Mouse (Mus musculus): ENCODE data around the gene Jade1. TPM values are rescaled to one million over a fixed set of nuclear protein-coding genes. Genes with fewer than 3 reads are reported as not detected.

Jade1 gene
- polyA plus RNA-seq, 1 experiment from 2014 or later: 13.5 TPM

GRCm38 (mm10) chr3:41580401-41581323, 25.1 kb downstream of the Jade1 start:
- no peak for ATAC-seq (ENCODE audit: insufficient number of reproducible peaks, low FRiP score, low TSS enrichment, low read depth)
- WGBS: 49% methylated on average over 14 of the region's 14 CpGs
- no peak overlapping the region for H3K9ac ChIP-seq

GRCm38 (mm10) chr3:41581436-41581835, 25.9 kb downstream of the Jade1 start:
- WGBS: 51% methylated on average over 8 of the region's 8 CpGs
- no peaks in the 10 kb centered on the region for H3K9me3 ChIP-seq (replicated peaks)

More at GRCm38 (mm10) chr3:41580401-41581323, 25.1 kb downstream of the Jade1 start:
- Histone ChIP-seq H3K36me3 (no peaks in the 10 kb centered on the region), H3K27me3 (no peaks in the 10 kb centered on the region), H3K27ac (replicated peaks) (no peak overlapping the region), H3K4me3 (replicated peaks) (no peak overlapping the region), H3K4me1 (peaks cover 14% of the 10 kb centered on the region; the same call in 1 of the 2 replicates), H3K9me3 (replicated peaks) (no peaks in the 10 kb centered on the region), H3K4me2 (replicated peaks) (no peak overlapping the region)

DNA sequence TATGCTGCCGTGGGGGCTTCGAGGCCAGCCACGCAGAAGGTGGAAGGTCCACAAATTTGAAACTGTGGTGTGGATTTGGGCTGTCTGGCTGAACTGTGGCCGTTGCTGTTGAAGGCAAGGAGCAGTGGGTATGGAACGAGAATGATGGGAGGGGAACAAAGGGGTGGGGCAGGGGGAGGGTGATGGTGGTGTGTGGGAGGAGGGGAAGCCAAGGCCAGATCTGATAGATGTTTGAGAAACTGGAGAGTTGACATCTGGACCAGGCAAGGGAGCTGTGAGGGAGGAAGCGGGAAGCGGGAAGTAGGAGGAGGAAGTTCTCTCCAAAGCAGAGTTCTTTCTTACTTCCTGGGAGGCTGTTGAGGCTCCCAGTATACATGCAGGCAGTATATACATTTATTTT, 26.7 kb downstream of the Jade1 start:
- Histone ChIP-seq H3K27me3 (no peaks in the 10 kb centered on the region), H3K9ac (no peak overlapping the region), H3K4me2 (replicated peaks) (no peak overlapping the region), H3K36me3 (no peaks in the 10 kb centered on the region), H3K9me3 (replicated peaks) (no peaks in the 10 kb centered on the region), H3K4me3 (replicated peaks) (no peak overlapping the region), H3K27ac (replicated peaks) (no peak overlapping the region), H3K4me1 (peaks cover 20% of the 10 kb centered on the region)
- ATAC-seq (ENCODE audit: insufficient number of reproducible peaks, low FRiP score, low TSS enrichment, low read depth): no peak
- WGBS: 76% methylated on average over 7 of the region's 7 CpGs

More at GRCm38 (mm10) chr3:41581436-41581835, 25.9 kb downstream of the Jade1 start:
- H3K27me3 ChIP-seq: no peaks in the 10 kb centered on the region
- ATAC-seq (ENCODE audit: insufficient number of reproducible peaks, low FRiP score, low TSS enrichment, low read depth): no peak
- H3K27ac ChIP-seq (replicated peaks): no peak overlapping the region
- H3K9ac ChIP-seq: no peak overlapping the region
- H3K36me3 ChIP-seq: no peaks in the 10 kb centered on the region
- H3K4me1 ChIP-seq: 0 out of 2 replicates have a peak, but pooled peaks cover 14% of the 10 kb centered on the region
- H3K4me3 ChIP-seq (replicated peaks): no peak overlapping the region
- H3K4me2 ChIP-seq (replicated peaks): no peak overlapping the region

DNA sequence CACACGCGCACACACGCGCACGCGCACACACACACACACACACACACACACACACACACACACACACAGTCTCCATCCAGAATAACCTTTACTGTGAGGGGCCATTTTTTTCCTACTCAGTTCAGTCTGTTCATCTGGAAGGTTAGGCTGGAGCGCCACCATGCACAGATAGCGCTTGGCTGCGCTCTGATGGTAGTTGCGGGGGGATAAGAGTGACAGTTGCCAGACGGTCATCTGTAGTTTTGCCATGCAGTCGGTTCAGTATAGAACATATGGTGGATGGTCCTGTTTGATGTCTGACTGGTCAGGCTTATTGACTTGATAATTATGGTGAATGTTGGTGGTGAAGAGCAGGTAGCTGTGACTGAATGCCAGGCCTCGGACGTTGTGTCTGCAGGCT, 27.6 kb downstream of the Jade1 start:
- H3K27ac ChIP-seq (replicated peaks): no peak overlapping the region
- no peak overlapping the region for H3K9ac ChIP-seq
- H3K4me1 ChIP-seq: peaks cover 28% of the 10 kb centered on the region
- 92% methylated on average over 14 of the region's 14 CpGs for WGBS
- ATAC-seq (ENCODE audit: insufficient number of reproducible peaks, low FRiP score, low TSS enrichment, low read depth): no peak
- no peaks in the 10 kb centered on the region for H3K27me3 ChIP-seq
- H3K4me2 ChIP-seq (replicated peaks): no peak overlapping the region
- no peaks in the 10 kb centered on the region for H3K9me3 ChIP-seq (replicated peaks)
- no peak overlapping the region for H3K4me3 ChIP-seq (replicated peaks)
- no peaks in the 10 kb centered on the region for H3K36me3 ChIP-seq

DNA sequence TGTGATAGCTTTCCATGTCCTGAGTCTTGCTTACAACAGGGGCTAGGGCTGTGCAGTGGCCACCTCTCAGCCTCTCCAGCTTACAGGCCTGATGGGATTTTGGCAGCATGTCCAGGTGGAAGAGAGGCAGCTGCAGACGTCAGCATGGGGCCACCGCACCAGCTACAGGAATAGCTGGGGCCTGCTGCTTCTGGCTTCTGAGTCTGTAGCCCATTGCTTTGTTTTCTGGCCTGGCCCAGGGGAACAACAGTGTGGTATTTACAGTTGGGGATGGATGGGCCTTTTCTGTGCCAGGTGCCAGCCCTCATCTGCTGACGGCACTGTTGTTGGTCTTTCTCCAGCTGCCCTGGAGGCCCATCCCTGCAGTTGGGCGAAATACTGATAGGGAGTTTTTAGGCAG, 28.1 kb downstream of the Jade1 start:
- no peaks in the 10 kb centered on the region for H3K27me3 ChIP-seq
- WGBS: 58% methylated on average over 4 of the region's 4 CpGs
- no peak for ATAC-seq (ENCODE audit: insufficient number of reproducible peaks, low FRiP score, low TSS enrichment, low read depth)

GRCm38 (mm10) chr3:41585548-41585947, 30.0 kb downstream of the Jade1 start:
- Histone ChIP-seq H3K36me3 (no peaks in the 10 kb centered on the region), H3K9ac (no peak overlapping the region), H3K4me1 (peaks cover 45% of the 10 kb centered on the region), H3K4me2 (replicated peaks) (no peak overlapping the region), H3K27me3 (no peaks in the 10 kb centered on the region), H3K9me3 (replicated peaks) (no peaks in the 10 kb centered on the region), H3K4me3 (replicated peaks) (no peak overlapping the region), H3K27ac (replicated peaks) (no peak overlapping the region)
- no peak for ATAC-seq (ENCODE audit: insufficient number of reproducible peaks, low FRiP score, low TSS enrichment, low read depth)
- 87% methylated on average over 5 of the region's 5 CpGs for WGBS

More for the DNA sequence above, 28.1 kb downstream of the Jade1 start:
- no peak overlapping the region for H3K27ac ChIP-seq (replicated peaks)
- no peaks in the 10 kb centered on the region for H3K9me3 ChIP-seq (replicated peaks)
- no peaks in the 10 kb centered on the region for H3K36me3 ChIP-seq
- H3K9ac ChIP-seq: no peak overlapping the region
- peaks cover 33% of the 10 kb centered on the region for H3K4me1 ChIP-seq
- no peak overlapping the region for H3K4me2 ChIP-seq (replicated peaks)
- H3K4me3 ChIP-seq (replicated peaks): no peak overlapping the region

DNA sequence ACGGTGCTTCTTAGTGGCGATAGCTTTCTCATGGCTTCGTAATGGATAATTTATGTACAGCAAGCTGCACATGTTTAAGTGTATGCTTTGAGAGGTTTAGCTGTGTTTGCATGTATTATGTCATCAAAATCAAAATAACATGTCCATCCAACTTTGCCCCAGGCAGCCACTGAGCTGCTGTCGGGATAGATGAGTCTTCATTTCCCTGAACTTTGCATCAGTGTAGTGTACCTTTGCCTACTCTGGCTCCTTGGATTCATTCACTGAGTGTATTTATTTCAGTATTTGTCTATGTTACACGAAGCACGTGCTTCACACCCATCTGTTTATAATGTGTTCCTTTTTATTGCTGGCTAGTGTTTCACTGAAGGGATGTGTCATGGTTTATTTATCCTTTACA, 30.8 kb downstream of the Jade1 start:
- Histone ChIP-seq H3K4me1 (peaks cover 42% of the 10 kb centered on the region), H3K36me3 (no peaks in the 10 kb centered on the region), H3K27ac (replicated peaks) (no peak overlapping the region), H3K4me3 (replicated peaks) (no peak overlapping the region), H3K9ac (no peak overlapping the region), H3K4me2 (replicated peaks) (no peak overlapping the region), H3K27me3 (no peaks in the 10 kb centered on the region), H3K9me3 (replicated peaks) (no peaks in the 10 kb centered on the region)
- ATAC-seq (ENCODE audit: insufficient number of reproducible peaks, low FRiP score, low TSS enrichment, low read depth): no peak
- WGBS: 55% methylated on average over 6 of the region's 6 CpGs

DNA sequence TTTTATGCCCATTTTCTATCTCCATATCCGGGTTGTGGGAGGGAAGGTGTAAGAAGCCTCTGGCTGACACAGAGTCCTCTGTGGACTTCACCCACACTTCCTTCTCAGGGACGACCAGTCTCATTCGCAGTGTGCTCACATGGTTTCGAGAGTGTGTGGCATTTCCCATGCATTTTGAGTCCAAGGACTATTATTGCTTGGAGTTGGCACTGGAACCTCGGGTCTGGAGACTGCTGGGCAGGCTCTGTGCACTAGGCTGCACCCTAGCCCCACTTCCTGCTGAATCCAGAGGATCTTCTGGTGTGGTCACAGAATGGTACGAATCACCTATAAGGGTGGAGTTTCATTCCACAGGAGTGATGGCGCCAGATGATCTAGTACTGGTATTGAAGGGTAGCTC, 31.4 kb downstream of the Jade1 start:
- Histone ChIP-seq H3K9ac (no peak overlapping the region), H3K27me3 (no peaks in the 10 kb centered on the region), H3K27ac (replicated peaks) (no peak overlapping the region), H3K36me3 (0 out of 2 replicates have a peak, but pooled peaks cover 4% of the 10 kb centered on the region), H3K4me3 (replicated peaks) (no peak overlapping the region), H3K9me3 (replicated peaks) (no peaks in the 10 kb centered on the region), H3K4me2 (replicated peaks) (no peak overlapping the region), H3K4me1 (peaks cover 36% of the 10 kb centered on the region)
- 76% methylated on average over 7 of the region's 7 CpGs for WGBS
- ATAC-seq (ENCODE audit: insufficient number of reproducible peaks, low FRiP score, low TSS enrichment, low read depth): no peak

- H3K4me2 ChIP-seq (replicated peaks): no peak overlapping the region
- no peaks in the 10 kb centered on the region for H3K9me3 ChIP-seq (replicated peaks)
- no peaks in the 10 kb centered on the region for H3K27me3 ChIP-seq
- H3K4me3 ChIP-seq (replicated peaks): no peak overlapping the region
- peaks cover 35% of the 10 kb centered on the region for H3K4me1 ChIP-seq
- H3K36me3 ChIP-seq: peaks cover 8% of the 10 kb centered on the region; the same call in 1 of the 2 replicates
- H3K9ac ChIP-seq: no peak overlapping the region
- WGBS: 54% methylated on average over 6 of the region's 6 CpGs
- H3K27ac ChIP-seq (replicated peaks): no peak overlapping the region
- ATAC-seq (ENCODE audit: insufficient number of reproducible peaks, low FRiP score, low TSS enrichment, low read depth): no peak
These were observed 32.1 kb downstream of the Jade1 start for GRCm38 (mm10) chr3:41587588-41587987.

GRCm38 (mm10) chr3:41588495-41588894, 33.0 kb downstream of the Jade1 start:
- H3K36me3 ChIP-seq: peaks cover 11% of the 10 kb centered on the region
- no peak overlapping the region for H3K4me2 ChIP-seq (replicated peaks)
- no peak for ATAC-seq (ENCODE audit: insufficient number of reproducible peaks, low FRiP score, low TSS enrichment, low read depth)
- no peaks in the 10 kb centered on the region for H3K9me3 ChIP-seq (replicated peaks)
- WGBS: 84% methylated on average over 8 of the region's 8 CpGs
- H3K9ac ChIP-seq: no peak overlapping the region
- H3K4me1 ChIP-seq: peaks cover 34% of the 10 kb centered on the region
- 0 out of 2 replicates have a peak overlapping the region, but pooled peaks have one; percentile 2 for H3K27ac ChIP-seq (replicated peaks)
- no peak overlapping the region for H3K4me3 ChIP-seq (replicated peaks)
- no peaks in the 10 kb centered on the region for H3K27me3 ChIP-seq

DNA sequence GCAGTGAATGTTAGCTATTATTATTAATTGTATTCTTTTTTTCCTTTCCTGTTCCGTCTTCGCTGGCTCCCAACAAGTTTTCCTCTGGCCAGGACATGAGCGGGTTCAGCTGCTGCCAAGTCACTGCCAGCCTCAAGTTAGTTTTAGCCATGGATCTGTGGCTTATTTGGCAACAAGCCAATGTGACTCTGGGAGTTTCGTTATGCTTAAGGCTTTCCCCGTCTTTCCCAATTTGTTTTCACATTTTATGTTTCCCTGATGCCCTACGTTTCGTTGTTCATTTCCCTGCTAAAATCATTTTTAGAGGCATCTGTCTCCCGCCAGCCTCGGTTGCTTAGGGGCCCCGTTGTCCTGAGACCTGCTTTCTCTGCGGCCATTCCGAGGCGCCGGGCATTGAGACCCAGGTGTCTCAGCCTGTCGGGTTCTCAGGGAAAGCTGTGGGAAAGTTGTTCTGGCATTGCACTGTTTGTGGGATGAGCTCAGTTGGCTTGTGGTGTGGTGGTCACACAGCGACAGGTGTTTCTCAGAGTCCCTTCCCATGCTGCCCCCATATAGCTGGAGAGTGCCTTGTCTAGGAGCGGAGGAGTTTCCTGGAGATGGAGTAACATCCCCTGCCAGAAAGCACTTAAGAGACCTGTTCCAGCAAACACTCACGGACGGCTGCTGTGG, 33.8 kb downstream of the Jade1 start:
- Histone ChIP-seq H3K36me3 (peaks cover 20% of the 10 kb centered on the region), H3K4me3 (replicated peaks) (no peak overlapping the region), H3K9me3 (replicated peaks) (no peaks in the 10 kb centered on the region), H3K27ac (replicated peaks) (no peak overlapping the region), H3K4me1 (peaks cover 31% of the 10 kb centered on the region), H3K27me3 (no peaks in the 10 kb centered on the region), H3K9ac (no peak overlapping the region), H3K4me2 (replicated peaks) (peak overlapping the region; percentile 13; the same call in 1 of the 2 replicates)
- no peak for ATAC-seq (ENCODE audit: insufficient number of reproducible peaks, low FRiP score, low TSS enrichment, low read depth)
- WGBS: 47% methylated on average over 19 of the region's 19 CpGs

Measured in embryonic facial prominence, embryonic 15.5 days (tissue).